Mouse (Mus musculus) ES-Bruce4 (cell line): ENCODE measurements around the gene Irx5.

Experiments
- CTCF ChIP-seq: IDR thresholded peaks from one replicate; pipeline ENCODE4 v1.8.1; 2011; ENCODE audit warnings: low read depth, low read length
- EP300 ChIP-seq: IDR thresholded peaks from 2 replicates; pipeline ENCODE4 v1.6.1; 2011; ENCODE audit warnings: low read depth, low read length; ENCODE audit not compliant: insufficient read depth
- POLR2A ChIP-seq: IDR thresholded peaks from one replicate; pipeline ENCODE4 v1.8.1; 2011; ENCODE audit warnings: low read length; ENCODE audit not compliant: insufficient read depth

DNA sequence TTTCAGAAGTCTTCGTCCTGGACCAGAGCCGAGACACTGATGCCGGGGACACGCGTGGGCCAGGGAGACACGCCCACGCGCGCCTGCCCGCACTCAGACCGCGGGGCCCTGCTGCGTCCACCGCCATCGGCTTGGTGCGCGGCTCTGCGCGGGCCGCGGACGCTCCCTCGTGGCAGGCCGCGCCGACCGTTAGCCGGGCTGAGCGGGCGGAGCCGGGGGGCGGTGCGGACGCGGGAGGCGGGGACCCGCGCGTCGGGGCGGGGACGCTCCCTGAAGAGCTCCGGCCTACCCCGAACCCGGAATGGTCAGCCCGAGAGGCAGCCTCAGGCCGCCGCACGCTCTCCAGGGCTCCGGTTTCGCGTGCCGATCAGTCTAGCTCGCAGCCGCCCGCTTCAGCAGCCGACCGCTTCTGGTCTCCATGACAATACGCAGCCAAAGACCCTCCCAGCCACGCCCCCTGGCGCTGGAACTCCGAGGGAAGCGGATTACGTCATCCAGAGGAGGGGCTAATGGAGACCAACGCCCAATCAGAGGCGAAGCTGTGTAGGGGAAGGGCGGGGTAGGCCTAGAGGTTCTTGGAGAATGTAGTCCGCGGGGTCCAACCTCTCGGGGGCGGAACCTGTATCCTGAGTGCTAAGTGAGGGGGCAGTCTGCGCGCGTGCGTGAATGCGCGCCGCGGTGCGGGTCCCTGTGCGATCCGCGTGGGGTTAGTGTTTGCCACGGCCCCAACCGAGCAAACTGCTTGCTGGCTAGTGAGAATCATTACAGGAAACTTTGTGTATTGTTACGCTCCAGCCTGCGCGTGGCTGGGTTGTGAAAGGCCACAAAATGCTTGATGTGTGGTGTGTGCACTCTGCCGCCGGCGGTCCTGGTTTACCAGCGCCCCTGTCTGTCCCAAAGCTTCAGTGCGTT, 1.5 kb upstream of the Irx5 start:
- TF ChIP-seq CTCF, result no peak
- TF ChIP-seq POLR2A, result no peak
- TF ChIP-seq EP300, result no peak
